Mouse (Mus musculus) forebrain, postnatal 0 days (tissue): ENCODE measurements around the gene Acvr1c. TPM values are rescaled to one million over a fixed set of nuclear protein-coding genes. Genes with fewer than 3 reads are reported as not detected.

Source experiments
- ATAC-seq: fragments of 200-750 bp; cut with Nextera tagmentation; 2 replicates; pipeline ENCODE4 v1.8.0; 2017; ENCODE audit warnings: mild to moderate bottlenecking, moderate library complexity
- DNase-seq: peaks from one replicate; pipeline ENCODE4 v3.0.0-alpha.2; 2015
- H3K27ac ChIP-seq: fragments of 300-500 bp; sonication (generic); 2 replicates; pipeline ENCODE4 v1.5.1; 2014; ENCODE audit warnings: low read depth, mild to moderate bottlenecking, antibody characterized with exemption, low read length, moderate library complexity, mixed read lengths
- H3K27me3 ChIP-seq: fragments of 300-500 bp; sonication (generic); 2 replicates; pipeline ENCODE4 v1.6.1; 2014; ENCODE audit warnings: mild to moderate bottlenecking, low read length, mixed read lengths; ENCODE audit not compliant: insufficient read depth
- H3K36me3 ChIP-seq: fragments of 300-500 bp; sonication (generic); 2 replicates; pipeline ENCODE4 v1.6.1; 2014; ENCODE audit warnings: mild to moderate bottlenecking, moderate library complexity; ENCODE audit not compliant: insufficient read depth
- H3K4me1 ChIP-seq: fragments of 300-500 bp; sonication (generic); 2 replicates; pipeline ENCODE4 v1.6.1; 2014; ENCODE audit warnings: antibody characterized with exemption; ENCODE audit not compliant: insufficient read depth
- H3K4me2 ChIP-seq: fragments of 300-500 bp; sonication (generic); 2 replicates; pipeline ENCODE4 v1.6.1; 2014; ENCODE audit warnings: low read depth, mild to moderate bottlenecking, moderate library complexity
- H3K4me3 ChIP-seq: fragments of 300-500 bp; sonication (generic); 2 replicates; pipeline ENCODE4 v1.5.1; 2014; ENCODE audit warnings: low read depth, low read length, mixed read lengths
- H3K9ac ChIP-seq: fragments of 300-500 bp; sonication (generic); 2 replicates; pipeline ENCODE4 v1.6.1; 2014; ENCODE audit warnings: mild to moderate bottlenecking
- H3K9me3 ChIP-seq: fragments of 300-500 bp; sonication (generic); 2 replicates; pipeline ENCODE4 v1.6.1; 2016; ENCODE audit warnings: low read length
- CTCF ChIP-seq: sonication (generic); IDR thresholded peaks from 2 replicates; pipeline ENCODE4 v1.5.1; 2016; ENCODE audit warnings: antibody characterized with exemption, control low read depth, low read depth
- WGBS: fragments of 180-500 bp; shearing (Covaris S2); extraction: QIAGEN DNeasy Blood & Tissue Kit; methylation state at CpG from one replicate; pipeline ENCODE4 v1.1.7; 2014; 5-methylcytosine and 5-hydroxymethylcytosine counted together
- polyA plus RNA-seq: library from polyadenylated mRNA; unstranded; fragments of >200 nt; fragmentation: Nextera tagmentation; extraction: Ambion mirVana; gene quantifications from 2 replicates; pipeline ENCODE4 v1.2.1, GENCODE M21; 2015
- total RNA-seq: library from RNA; depleted of rRNA; stranded (reverse); fragments of >200 nt; gene quantifications from 2 replicates; pipeline ENCODE4 v1.2.3, GENCODE M21; 2014; rRNA removed

Acvr1c gene
- total RNA-seq = 1.6 and 2.7 TPM in 2 replicates
- 0.77 and 0.91 TPM in 2 replicates for polyA plus RNA-seq

GRCm38 (mm10) chr2:58357414-58358131 lies at the start of gene Acvr1c:
Gene Acvr1c, minus strand, starts transcription at chr2:58357895.
- Histone ChIP-seq H3K4me2 (peak within 1 kb of the TSS; percentile 99), H3K4me3 (peak within 1 kb of the TSS; percentile 54), H3K9ac (peak within 1 kb of the TSS; percentile 57), H3K27me3 (no peaks in the 10 kb centered on the region), H3K4me1 (no peaks in the 10 kb centered on the region), H3K36me3 (no peaks in the 10 kb centered on the region), H3K27ac (no peak within 1 kb of the TSS), H3K9me3 (no peaks in the 10 kb centered on the region)
- WGBS = 2% methylated on average over 46 of the region's 65 CpGs
- DNase-seq = peak; percentile 63
- peak; percentile 90 for ATAC-seq
- no peak for TF ChIP-seq CTCF

GRCm38 (mm10) chr2:58403481-58403880 lies 45.8 kb upstream of the Acvr1c start:
- Histone ChIP-seq H3K36me3 (no peaks in the 10 kb centered on the region), H3K4me2 (no peak overlapping the region), H3K27ac (no peak overlapping the region), H3K9ac (no peak overlapping the region), H3K4me3 (no peak overlapping the region), H3K27me3 (no peaks in the 10 kb centered on the region), H3K9me3 (no peaks in the 10 kb centered on the region), H3K4me1 (no peaks in the 10 kb centered on the region)
- 87% methylated on average over 2 of the region's 2 CpGs for WGBS
- ATAC-seq (no peak), DNase-seq (no peak)
- TF ChIP-seq CTCF = no peak

GRCm38 (mm10) chr2:58388601-58389000 lies 30.9 kb upstream of the Acvr1c start:
- ATAC-seq (peak; percentile 50; the same call in 1 of the 2 replicates), DNase-seq (no peak)
- no peak for TF ChIP-seq CTCF
- H3K36me3 ChIP-seq = no peaks in the 10 kb centered on the region
- no peak overlapping the region for H3K4me2 ChIP-seq
- H3K4me1 ChIP-seq = no peaks in the 10 kb centered on the region
- H3K27me3 ChIP-seq = no peaks in the 10 kb centered on the region
- WGBS = 38% methylated on average over 7 of the region's 7 CpGs
- H3K9ac ChIP-seq = no peak overlapping the region
- H3K27ac ChIP-seq = no peak overlapping the region
- H3K9me3 ChIP-seq = no peaks in the 10 kb centered on the region
- H3K4me3 ChIP-seq = no peak overlapping the region

GRCm38 (mm10) chr2:58380020-58380419 lies 22.3 kb upstream of the Acvr1c start:
- H3K27me3 ChIP-seq = no peaks in the 10 kb centered on the region
- no peak overlapping the region for H3K4me3 ChIP-seq
- DNase-seq = no peak
- H3K4me2 ChIP-seq = no peak overlapping the region
- H3K36me3 ChIP-seq = no peaks in the 10 kb centered on the region
- ATAC-seq = no peak
- TF ChIP-seq CTCF = no peak
- no peaks in the 10 kb centered on the region for H3K4me1 ChIP-seq
- H3K9ac ChIP-seq = no peak overlapping the region
- WGBS = 48% methylated on average over 5 of the region's 5 CpGs
- no peaks in the 10 kb centered on the region for H3K9me3 ChIP-seq
- H3K27ac ChIP-seq = no peak overlapping the region

GRCm38 (mm10) chr2:58379475-58379874 lies 21.8 kb upstream of the Acvr1c start:
- ATAC-seq (no peak), DNase-seq (peak; percentile 55)
- Histone ChIP-seq H3K9ac (no peak overlapping the region), H3K4me3 (no peak overlapping the region), H3K36me3 (no peaks in the 10 kb centered on the region), H3K27ac (no peak overlapping the region), H3K4me2 (no peak overlapping the region), H3K9me3 (no peaks in the 10 kb centered on the region), H3K4me1 (no peaks in the 10 kb centered on the region), H3K27me3 (no peaks in the 10 kb centered on the region)
- WGBS = 18% methylated on average over 1 of the region's 1 CpGs
- TF ChIP-seq CTCF = no peak

- Histone ChIP-seq H3K27me3 (no peaks in the 10 kb centered on the region), H3K4me2 (no peak overlapping the region), H3K36me3 (no peaks in the 10 kb centered on the region), H3K9me3 (no peaks in the 10 kb centered on the region), H3K4me1 (no peaks in the 10 kb centered on the region), H3K9ac (no peak overlapping the region), H3K27ac (no peak overlapping the region), H3K4me3 (no peak overlapping the region)
- DNase-seq (no peak), ATAC-seq (no peak)
- WGBS = 28% methylated on average over 9 of the region's 9 CpGs
- no peak for TF ChIP-seq CTCF
Measured at GRCm38 (mm10) chr2:58377417-58378130, 19.9 kb upstream of the Acvr1c start.

GRCm38 (mm10) chr2:58366196-58366595 lies 8.5 kb upstream of the Acvr1c start:
- ATAC-seq (no peak), DNase-seq (no peak)
- 75% methylated on average over 3 of the region's 3 CpGs for WGBS
- Histone ChIP-seq H3K36me3 (no peaks in the 10 kb centered on the region), H3K4me3 (no peak overlapping the region), H3K9ac (no peak overlapping the region), H3K27me3 (no peaks in the 10 kb centered on the region), H3K9me3 (no peaks in the 10 kb centered on the region), H3K4me1 (no peaks in the 10 kb centered on the region), H3K27ac (no peak overlapping the region), H3K4me2 (no peak overlapping the region)
- TF ChIP-seq CTCF = no peak
